Mouse (Mus musculus): ENCODE data around the gene Bnipl. TPM values are rescaled to one million over a fixed set of nuclear protein-coding genes. Genes with fewer than 3 reads are reported as not detected.

Bnipl gene
- total RNA-seq, 2 experiments from 2014 or later: 0.58 to 0.63 TPM

Other genes starting within 250 kb of the Bnipl start
- 10 to 100 TPM; 20.8 to 21.8 TPM for gene Zfp687, start 235.7 kb downstream of the Bnipl start, total RNA-seq (2021)
- gene Psmd4, start 208.6 kb downstream of the Bnipl start, total RNA-seq (2021): 100 to 1,000 TPM; 155 to 167 TPM
- gene Pip5k1a, start 144.3 kb downstream of the Bnipl start, total RNA-seq (2021): 10 to 100 TPM; 27.8 to 29.2 TPM
- 10 to 100 TPM; 41.6 to 43.7 TPM for gene Vps72, start 140.2 kb downstream of the Bnipl start, total RNA-seq (2021)
- under 1 TPM; 0.81 to 0.83 TPM for gene Tmod4, start 126.7 kb downstream of the Bnipl start, total RNA-seq (2021)
- gene Scnm1, start 117.2 kb downstream of the Bnipl start, total RNA-seq (2021): 10 to 100 TPM; 30.5 to 36.6 TPM
- gene Lysmd1, start 117.1 kb downstream of the Bnipl start, total RNA-seq (2021): 10 to 100 TPM; 23.2 to 23.5 TPM
- 1 to 10 TPM; 2.7 to 2.8 TPM for gene Tnfaip8l2, start 108.8 kb downstream of the Bnipl start, total RNA-seq (2021)
- gene Sema6c, start 90.7 kb downstream of the Bnipl start, total RNA-seq (2021): 10 to 100 TPM; 60.5 to 73.6 TPM
- 1 to 10 TPM; 7.6 to 8.5 TPM for gene Gabpb2, start 33.3 kb downstream of the Bnipl start, total RNA-seq (2021)
- gene Cdc42se1, start 22.5 kb downstream of the Bnipl start, total RNA-seq (2021): 10 to 100 TPM; 66.1 to 71.3 TPM
- gene Mllt11, start 19.0 kb downstream of the Bnipl start, total RNA-seq (2021): 100 to 1,000 TPM; 599 to 606 TPM
- gene Gm128, start 9.6 kb downstream of the Bnipl start, total RNA-seq (2021): not detected
- 10 to 100 TPM; 25.3 to 26.2 TPM for gene Mindy1, start 30.2 kb upstream of the Bnipl start, total RNA-seq (2021)
- gene Prune1, start 30.9 kb upstream of the Bnipl start, total RNA-seq (2021): 10 to 100 TPM; 44.3 to 46.4 TPM
- under 1 TPM; 0.36 to 0.41 TPM for gene Anxa9, start 56.0 kb upstream of the Bnipl start, total RNA-seq (2021)
- 10 to 100 TPM; 39.2 to 40.3 TPM for gene Cers2, start 63.6 kb upstream of the Bnipl start, total RNA-seq (2021)
- 10 to 100 TPM; 46.8 to 47.2 TPM for gene Setdb1, start 106.0 kb upstream of the Bnipl start, total RNA-seq (2021)
- not detected for gene 4930558C23Rik, start 151.6 kb upstream of the Bnipl start, total RNA-seq (2021)
- gene Arnt, start 183.2 kb upstream of the Bnipl start, total RNA-seq (2021): 10 to 100 TPM; 34.1 to 36.0 TPM
- gene Ctsk, start 248.1 kb upstream of the Bnipl start, total RNA-seq (2021): 10 to 100 TPM; 14.5 to 18.9 TPM

All from left cerebral cortex, postnatal 10 days (tissue).